Mouse (Mus musculus): ENCODE data around the gene Cfap65. TPM values are rescaled to one million over a fixed set of nuclear protein-coding genes. Genes with fewer than 3 reads are reported as not detected.
A peak's percentile ranks its signal among the peaks of the same experiment; 100 is the strongest.

Cfap65 gene
- polyA plus RNA-seq, 1 experiment from 2014 or later = 0.04 TPM

DNA sequence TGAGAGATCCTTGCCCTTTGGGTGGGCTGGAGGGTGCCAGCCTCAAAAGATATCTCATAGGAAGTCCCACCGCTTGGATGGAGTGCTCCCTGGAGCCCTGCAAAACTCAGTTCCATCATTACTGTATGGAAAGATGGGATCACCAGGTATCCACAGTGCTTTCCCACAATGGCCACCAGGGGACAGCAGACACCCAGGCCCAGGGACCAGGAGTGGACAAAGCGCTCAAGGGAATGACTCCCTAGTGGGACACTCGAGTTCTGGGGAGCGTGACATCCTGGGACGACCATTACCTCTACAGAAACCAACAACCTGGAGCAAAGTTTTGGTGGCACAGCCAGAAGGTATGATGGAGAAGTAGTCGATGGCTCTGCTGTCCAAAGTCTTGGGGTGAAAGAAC lies 8.7 kb downstream of the Cfap65 start:
- Histone ChIP-seq H3K4me3 (no peak overlapping the region), H3K9me3 (no peaks in the 10 kb centered on the region), H3K4me2 (no peak overlapping the region), H3K27me3 (peaks cover 55% of the 10 kb centered on the region), H3K9ac (no peak overlapping the region), H3K4me1 (replicated peaks) (no peaks in the 10 kb centered on the region), H3K27ac (replicated peaks) (no peak overlapping the region), H3K36me3 (no peaks in the 10 kb centered on the region)
- no peak for ATAC-seq (ENCODE audit: low read depth)
- 38% methylated on average over 6 of the region's 6 CpGs for WGBS

DNA sequence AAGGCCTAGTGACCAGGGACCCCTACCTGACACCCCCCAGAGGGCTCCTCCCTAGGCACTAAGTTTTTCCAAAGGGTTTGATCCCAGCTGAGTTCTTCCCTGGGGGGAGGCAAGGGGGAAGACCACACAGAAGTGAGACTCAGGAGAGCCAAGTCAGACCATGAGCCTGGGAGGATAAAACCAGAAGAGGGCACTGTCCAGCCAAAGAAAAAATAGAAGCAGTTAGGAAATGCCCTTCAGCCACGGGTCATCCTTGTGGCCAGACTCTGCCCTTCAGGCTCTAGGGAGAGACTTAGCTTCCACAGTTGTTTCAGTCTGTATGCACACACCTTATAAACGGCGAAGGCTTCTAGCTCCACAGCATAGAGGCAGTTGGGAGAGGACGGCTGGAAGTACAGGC lies 10.9 kb downstream of the Cfap65 start:
- H3K9me3 ChIP-seq = no peaks in the 10 kb centered on the region
- no peak overlapping the region for H3K27ac ChIP-seq (replicated peaks)
- H3K9ac ChIP-seq = no peak overlapping the region
- H3K27me3 ChIP-seq = peaks cover 46% of the 10 kb centered on the region
- H3K36me3 ChIP-seq = no peaks in the 10 kb centered on the region
- no peak overlapping the region for H3K4me2 ChIP-seq
- H3K4me3 ChIP-seq = no peak overlapping the region
- no peak for ATAC-seq (ENCODE audit: low read depth)
- no peaks in the 10 kb centered on the region for H3K4me1 ChIP-seq (replicated peaks)
- WGBS = 66% methylated on average over 4 of the region's 4 CpGs

GRCm38 (mm10) chr1:74915706-74916105 lies 19.7 kb downstream of the Cfap65 start:
- Histone ChIP-seq H3K4me3 (no peak overlapping the region), H3K4me2 (no peak overlapping the region), H3K4me1 (replicated peaks) (no peaks in the 10 kb centered on the region), H3K27ac (replicated peaks) (no peak overlapping the region), H3K9me3 (no peaks in the 10 kb centered on the region), H3K27me3 (peaks cover 5% of the 10 kb centered on the region), H3K36me3 (no peaks in the 10 kb centered on the region), H3K9ac (no peak overlapping the region)
- 22% methylated on average over 13 of the region's 13 CpGs for WGBS
- ATAC-seq (ENCODE audit: low read depth) = no peak

DNA sequence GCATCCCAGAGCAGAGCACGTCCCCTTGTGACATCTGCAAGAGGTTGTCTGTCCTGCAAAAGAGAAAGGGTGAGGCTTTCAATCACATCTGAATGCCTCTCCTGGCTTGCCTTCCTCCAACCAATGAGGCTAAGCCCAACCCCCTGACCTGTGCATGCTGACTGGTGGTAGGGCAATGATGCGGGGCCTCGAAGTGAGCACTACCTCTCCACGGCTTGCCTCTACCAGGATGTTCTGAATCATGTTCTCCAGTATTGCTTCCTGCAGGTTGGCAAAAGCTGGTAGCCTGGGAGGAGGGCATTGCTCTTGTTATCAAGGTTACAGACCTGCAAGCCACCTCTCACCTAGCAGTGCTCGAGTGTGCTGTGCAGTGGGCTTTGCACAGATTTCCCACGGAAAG lies 33.2 kb downstream of the Cfap65 start:
- H3K4me1 ChIP-seq (replicated peaks) = peaks cover 24% of the 10 kb centered on the region
- no peaks in the 10 kb centered on the region for H3K36me3 ChIP-seq
- 26% methylated on average over 6 of the region's 6 CpGs for whole genome bisulfite sequencing
- H3K4me3 ChIP-seq = no peak overlapping the region
- no peak overlapping the region for H3K27ac ChIP-seq (replicated peaks)
- no peaks in the 10 kb centered on the region for H3K9me3 ChIP-seq
- no peak for ATAC-seq (ENCODE audit: low read depth)
- H3K4me2 ChIP-seq = no peak overlapping the region
- no peak overlapping the region for H3K9ac ChIP-seq
- H3K27me3 ChIP-seq = peaks cover 99% of the 10 kb centered on the region

DNA sequence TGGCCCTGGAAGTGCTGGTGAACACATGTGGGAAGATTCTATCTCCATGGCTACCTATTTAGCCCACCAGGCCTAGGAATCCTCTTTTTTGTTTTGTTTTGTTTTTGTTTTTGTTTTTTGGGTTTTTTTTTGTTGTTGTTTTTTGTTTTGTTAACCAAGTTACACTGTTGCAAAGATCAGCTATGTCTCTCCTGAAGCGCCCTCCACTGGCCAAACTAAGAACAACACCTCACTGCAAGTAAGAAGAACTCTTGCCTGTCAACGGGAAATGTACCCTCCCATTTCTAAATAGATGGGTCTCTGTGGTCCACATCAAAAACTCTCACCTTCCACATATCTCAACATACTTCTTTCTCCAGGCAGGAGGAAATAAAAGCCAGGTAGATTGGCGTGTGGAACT lies 33.7 kb downstream of the Cfap65 start:
- H3K4me3 ChIP-seq = no peak overlapping the region
- H3K9me3 ChIP-seq = no peaks in the 10 kb centered on the region
- H3K27me3 ChIP-seq = peaks cover 99% of the 10 kb centered on the region
- no peaks in the 10 kb centered on the region for H3K36me3 ChIP-seq
- H3K4me1 ChIP-seq (replicated peaks) = peaks cover 24% of the 10 kb centered on the region
- no peak for ATAC-seq (ENCODE audit: low read depth)
- no peak overlapping the region for H3K9ac ChIP-seq
- no peak overlapping the region for H3K4me2 ChIP-seq
- no peak overlapping the region for H3K27ac ChIP-seq (replicated peaks)
- WGBS = 5% methylated on average over 3 of the region's 3 CpGs

DNA sequence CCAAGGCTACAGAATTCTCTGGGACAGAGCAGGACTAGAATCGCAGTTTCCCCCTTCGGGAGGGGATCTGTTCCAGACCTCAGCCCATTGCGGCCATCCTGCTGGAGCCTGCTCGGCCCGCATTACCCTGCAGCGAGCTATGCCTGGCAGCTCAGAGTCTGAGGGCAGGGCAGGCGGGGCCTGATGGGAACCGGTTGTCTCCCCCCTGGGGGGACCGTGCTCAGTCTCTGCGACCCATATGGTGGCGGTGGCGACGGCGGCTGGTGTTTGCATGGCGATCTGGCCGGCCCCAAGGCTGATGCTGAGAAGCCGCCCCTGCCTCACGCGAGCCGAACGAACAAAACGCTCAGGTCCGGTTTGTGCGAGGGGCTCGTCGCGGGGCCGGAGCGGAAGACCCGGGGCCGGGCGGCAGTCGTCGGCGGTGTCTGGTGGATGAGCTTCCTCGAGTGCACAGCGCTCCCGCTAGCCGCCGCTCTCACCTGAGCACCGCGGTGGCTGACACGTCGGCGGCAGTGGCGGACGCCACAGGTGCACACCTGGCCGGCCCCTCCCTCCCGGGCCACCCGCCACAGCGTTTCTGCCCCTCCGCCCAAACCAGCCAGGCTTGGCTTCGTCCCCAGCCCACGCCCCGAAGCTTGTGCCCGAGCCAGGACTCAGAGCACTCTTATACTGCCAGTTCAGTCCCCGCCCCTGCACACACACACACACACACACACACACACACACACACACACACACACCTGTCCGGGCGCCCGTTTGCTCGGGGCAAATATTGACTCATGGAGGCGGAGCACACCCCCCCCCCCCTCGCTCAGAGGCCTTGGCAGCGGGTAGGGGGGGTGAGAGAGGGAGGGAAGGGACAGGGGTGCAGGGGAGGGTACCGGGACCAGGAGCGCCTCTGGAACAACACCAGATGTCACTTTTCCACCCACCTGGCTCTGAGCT lies 34.8 kb downstream of the Cfap65 start:
- WGBS = 2% methylated on average over 36 of the region's 66 CpGs
- Histone ChIP-seq H3K36me3 (no peaks in the 10 kb centered on the region), H3K4me3 (peak overlapping the region; percentile 35), H3K27ac (replicated peaks) (no peak overlapping the region), H3K27me3 (peaks cover 100% of the 10 kb centered on the region), H3K4me2 (peak overlapping the region; percentile 61), H3K9me3 (no peaks in the 10 kb centered on the region), H3K9ac (peak overlapping the region; percentile 57), H3K4me1 (replicated peaks) (peaks cover 24% of the 10 kb centered on the region)
- ATAC-seq (ENCODE audit: low read depth) = no peak

DNA sequence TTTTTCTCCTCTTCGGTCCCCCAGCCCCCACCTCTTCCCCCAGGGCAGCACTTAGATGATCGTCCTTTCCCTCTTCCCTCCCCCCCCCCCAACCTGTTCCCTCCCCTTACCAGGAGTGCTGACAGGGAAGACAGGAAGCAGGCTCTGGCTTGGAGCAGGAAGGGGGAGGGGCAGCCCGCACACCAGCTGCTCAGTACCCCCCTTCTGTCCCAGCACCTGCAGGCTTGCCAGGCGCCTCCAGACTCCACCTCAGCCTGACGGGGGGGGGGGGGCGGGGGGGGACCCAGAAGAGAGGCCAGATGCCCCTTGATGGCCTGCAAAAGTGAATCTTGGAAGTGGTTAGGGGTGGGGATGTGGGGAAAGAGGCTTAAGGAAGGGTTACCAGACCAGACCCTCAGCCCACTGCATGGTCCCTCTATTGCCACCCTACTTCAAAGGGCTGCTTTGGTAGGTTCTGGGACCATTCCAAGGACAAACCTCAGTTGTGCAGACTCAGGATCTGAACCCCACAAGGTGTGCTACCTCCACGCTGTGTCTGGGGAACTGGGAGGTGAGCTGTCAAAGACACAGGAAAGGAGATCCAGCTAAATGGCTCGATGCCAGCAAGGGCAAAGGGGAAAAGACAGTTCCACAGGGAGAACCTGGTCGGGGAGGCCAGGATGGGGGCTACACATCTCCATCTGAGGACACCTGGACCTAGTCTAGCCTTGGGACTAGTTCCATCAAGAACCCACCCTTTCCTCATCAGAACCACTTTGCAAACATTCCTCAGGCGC lies 36.6 kb downstream of the Cfap65 start:
- Histone ChIP-seq H3K27ac (replicated peaks) (no peak overlapping the region), H3K36me3 (no peaks in the 10 kb centered on the region), H3K9ac (0 out of 2 replicates have a peak overlapping the region, but pooled peaks have one; percentile 5), H3K4me1 (replicated peaks) (peaks cover 24% of the 10 kb centered on the region), H3K4me2 (no peak overlapping the region), H3K9me3 (no peaks in the 10 kb centered on the region), H3K4me3 (no peak overlapping the region), H3K27me3 (peaks cover 100% of the 10 kb centered on the region)
- ATAC-seq (ENCODE audit: low read depth) = no peak; the same call in 1 of the 2 replicates
- WGBS = 13% methylated on average over 6 of the region's 10 CpGs

DNA sequence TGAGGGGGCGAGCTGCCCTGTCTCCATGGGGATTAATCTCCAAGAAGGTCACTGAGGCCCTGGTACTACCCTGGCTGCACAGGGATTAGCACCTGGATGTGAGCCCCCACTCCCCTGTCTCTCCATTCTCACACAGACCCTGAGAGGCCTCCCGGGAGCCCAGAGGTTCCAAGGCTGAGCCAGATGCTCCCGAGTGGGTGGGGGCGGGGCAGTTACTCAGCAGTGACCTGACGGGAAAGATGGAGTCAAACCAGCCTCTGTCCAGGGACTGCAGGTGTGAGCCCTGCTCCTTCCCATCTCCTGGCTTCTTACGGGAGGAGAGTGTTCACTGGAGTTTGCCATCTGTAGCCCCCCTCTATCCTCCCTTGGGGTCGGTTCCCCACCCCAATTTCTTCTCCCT lies 37.4 kb downstream of the Cfap65 start:
- H3K27ac ChIP-seq (replicated peaks) = no peak overlapping the region
- no peak overlapping the region for H3K4me2 ChIP-seq
- H3K4me3 ChIP-seq = no peak overlapping the region
- H3K9me3 ChIP-seq = no peaks in the 10 kb centered on the region
- peaks cover 100% of the 10 kb centered on the region for H3K27me3 ChIP-seq
- ATAC-seq (ENCODE audit: low read depth) = no peak
- no peaks in the 10 kb centered on the region for H3K36me3 ChIP-seq
- H3K9ac ChIP-seq = no peak overlapping the region
- H3K4me1 ChIP-seq (replicated peaks) = peaks cover 29% of the 10 kb centered on the region
- WGBS = 4% methylated on average over 7 of the region's 7 CpGs

DNA sequence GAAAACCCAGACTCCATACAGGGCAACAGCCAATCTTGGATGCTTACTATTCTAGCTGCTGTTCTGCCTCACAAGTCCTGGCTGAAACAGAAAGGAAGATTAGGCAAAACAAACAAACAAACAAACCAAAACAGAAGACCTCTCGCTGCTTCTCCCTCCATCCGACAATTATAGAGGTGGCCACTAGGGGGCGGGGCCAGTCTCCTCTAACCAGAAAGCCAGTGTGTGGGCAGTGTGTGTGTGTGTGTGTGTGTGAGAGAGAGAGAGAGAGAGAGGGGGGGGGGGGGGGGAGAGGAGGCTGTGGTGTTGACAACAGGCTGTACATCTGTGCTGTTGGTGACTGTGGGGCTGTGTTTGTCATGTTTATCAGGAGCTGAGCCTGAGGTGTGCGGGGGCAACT lies 40.4 kb downstream of the Cfap65 start:
- Histone ChIP-seq H3K4me2 (no peak overlapping the region), H3K36me3 (no peaks in the 10 kb centered on the region), H3K27ac (replicated peaks) (no peak overlapping the region), H3K4me3 (no peak overlapping the region), H3K9ac (no peak overlapping the region), H3K9me3 (no peaks in the 10 kb centered on the region), H3K4me1 (replicated peaks) (peaks cover 30% of the 10 kb centered on the region), H3K27me3 (peaks cover 100% of the 10 kb centered on the region)
- 21% methylated on average over 4 of the region's 4 CpGs for WGBS
- ATAC-seq (ENCODE audit: low read depth) = no peak

- Histone ChIP-seq H3K4me1 (replicated peaks) (peaks cover 23% of the 10 kb centered on the region), H3K4me2 (peak within 1 kb of the TSS; percentile 54), H3K4me3 (peak within 1 kb of the TSS; percentile 27), H3K27me3 (peaks cover 97% of the 10 kb centered on the region), H3K9ac (peak within 1 kb of the TSS; percentile 34; the same call in 1 of the 2 replicates), H3K36me3 (no peaks in the 10 kb centered on the region), H3K9me3 (no peaks in the 10 kb centered on the region), H3K27ac (replicated peaks) (no peak within 1 kb of the TSS)
- WGBS = 3% methylated on average over 25 of the region's 25 CpGs
- peak; percentile 62; the same call in 1 of the 2 replicates for ATAC-seq (ENCODE audit: low read depth)
These were observed 42.1 kb downstream of the Cfap65 start, which contains the start of gene Cryba2 for GRCm38 (mm10) chr1:74893134-74893855. TSS of gene Cryba2 (minus strand) at chr1:74893143.

DNA sequence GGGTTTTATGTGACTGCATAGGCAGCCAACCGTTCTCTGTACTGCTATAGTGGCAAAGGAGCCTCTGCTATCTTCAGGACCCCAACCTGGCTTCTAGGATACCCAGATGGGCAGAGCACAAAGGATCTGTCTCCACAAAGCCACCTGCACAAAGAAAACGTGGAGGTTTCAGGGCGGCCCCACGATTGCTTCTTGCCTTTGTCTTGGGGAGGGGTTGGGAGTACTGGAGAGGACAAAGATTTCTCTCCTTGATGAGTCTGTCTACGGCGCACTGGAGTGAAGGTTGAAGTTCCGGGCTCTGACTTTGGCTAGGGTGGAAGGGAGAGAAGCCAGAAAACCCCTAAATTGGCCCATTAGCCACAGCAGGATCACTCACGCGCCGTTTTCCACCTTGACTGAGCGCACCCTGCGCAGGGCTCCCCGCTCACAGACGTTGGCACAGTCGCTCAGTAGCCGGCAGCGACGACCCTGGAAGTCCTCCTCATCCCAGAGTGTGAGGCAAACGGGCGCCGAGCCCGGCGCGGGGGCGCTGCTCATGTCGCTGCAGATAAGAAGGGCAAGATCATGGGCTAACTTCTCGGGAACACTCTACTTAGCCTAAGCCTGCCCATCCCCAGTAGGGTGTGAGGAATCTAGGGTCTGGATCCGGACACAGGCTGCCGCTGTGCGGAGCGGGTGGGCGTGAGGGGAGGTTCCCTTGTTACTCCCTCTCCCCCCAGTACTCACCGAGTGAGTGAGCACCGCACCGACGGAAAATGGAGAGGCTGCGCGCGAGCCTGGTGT lies 42.9 kb downstream of the Cfap65 start:
- peaks cover 17% of the 10 kb centered on the region for H3K4me1 ChIP-seq (replicated peaks)

More for the DNA sequence above, 42.9 kb downstream of the Cfap65 start:
- ATAC-seq (ENCODE audit: low read depth) = peak; percentile 9; the same call in 1 of the 2 replicates
- peak overlapping the region; percentile 34; the same call in 1 of the 2 replicates for H3K9ac ChIP-seq
- H3K4me3 ChIP-seq = peak overlapping the region; percentile 27
- H3K27me3 ChIP-seq = peaks cover 97% of the 10 kb centered on the region
- no peaks in the 10 kb centered on the region for H3K36me3 ChIP-seq
- no peaks in the 10 kb centered on the region for H3K9me3 ChIP-seq
- no peak overlapping the region for H3K27ac ChIP-seq (replicated peaks)
- WGBS = 1% methylated on average over 39 of the region's 39 CpGs
- H3K4me2 ChIP-seq = peak overlapping the region; percentile 54

Measured in neural tube, embryonic 13.5 days (tissue).